Mouse (Mus musculus): ENCODE measurements at regions not wholly inside any gene's neighbourhood (a gene's known extent, or its start where the extent isn't known, plus 50 kb on each side); places are given as distances from the start of the nearest gene placed in this dataset.
A peak's percentile ranks its signal among the peaks of the same experiment; 100 is the strongest.

GRCm38 (mm10) chr11:24452267-24452666 lies 374.4 kb downstream of the Bcl11a start:
- Histone ChIP-seq H3K36me3 (replicated peaks) (no peaks in the 10 kb centered on the region), H3K9ac (no peak overlapping the region), H3K9me3 (replicated peaks) (no peaks in the 10 kb centered on the region), H3K27me3 (no peaks in the 10 kb centered on the region), H3K4me1 (replicated peaks) (no peaks in the 10 kb centered on the region), H3K4me3 (replicated peaks) (no peak overlapping the region), H3K27ac (replicated peaks) (no peak overlapping the region), H3K4me2 (no peak overlapping the region)
- ATAC-seq (ENCODE audit: insufficient read depth): no peak
- 62% methylated on average over 7 of the region's 7 CpGs for WGBS (ENCODE audit: insufficient replicate concordance)

GRCm38 (mm10) chr11:24464642-24465041 lies 386.8 kb downstream of the Bcl11a start:
- Histone ChIP-seq H3K4me3 (replicated peaks) (no peak overlapping the region), H3K36me3 (replicated peaks) (no peaks in the 10 kb centered on the region), H3K27ac (replicated peaks) (no peak overlapping the region), H3K27me3 (no peaks in the 10 kb centered on the region), H3K4me2 (no peak overlapping the region), H3K4me1 (replicated peaks) (no peaks in the 10 kb centered on the region), H3K9me3 (replicated peaks) (no peaks in the 10 kb centered on the region), H3K9ac (no peak overlapping the region)
- no peak for ATAC-seq (ENCODE audit: insufficient read depth)
- 19% methylated on average over 4 of the region's 4 CpGs for WGBS (ENCODE audit: insufficient replicate concordance)

DNA sequence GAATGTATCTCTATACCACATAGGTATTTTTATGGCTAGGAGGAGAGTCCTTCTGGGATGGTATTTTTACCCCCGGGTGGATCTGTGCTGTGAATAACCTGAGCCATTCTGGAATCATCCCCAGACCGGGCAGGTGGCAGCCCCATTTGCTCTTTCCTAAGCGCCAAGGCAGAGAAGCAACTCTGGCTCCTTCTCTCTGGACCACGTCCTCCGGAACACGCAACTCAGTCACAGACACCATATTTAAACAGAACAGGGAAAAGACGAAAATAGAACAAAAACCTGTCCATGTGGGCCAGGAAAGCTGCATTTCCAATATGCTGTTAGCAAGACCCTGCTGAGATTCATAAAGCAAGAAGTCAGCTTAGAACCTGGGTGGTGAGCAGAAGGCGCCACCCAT lies 389.6 kb downstream of the Bcl11a start:
- Histone ChIP-seq H3K4me3 (replicated peaks) (no peak overlapping the region), H3K9me3 (replicated peaks) (no peaks in the 10 kb centered on the region), H3K36me3 (replicated peaks) (no peaks in the 10 kb centered on the region), H3K4me1 (replicated peaks) (no peaks in the 10 kb centered on the region), H3K27ac (replicated peaks) (no peak overlapping the region), H3K9ac (no peak overlapping the region), H3K4me2 (no peak overlapping the region), H3K27me3 (no peaks in the 10 kb centered on the region)
- ATAC-seq (ENCODE audit: insufficient read depth): no peak
- 68% methylated on average over 8 of the region's 8 CpGs for WGBS (ENCODE audit: insufficient replicate concordance)

GRCm38 (mm10) chr11:24470469-24470868 lies 392.6 kb downstream of the Bcl11a start:
- H3K27ac ChIP-seq (replicated peaks): no peak overlapping the region
- ATAC-seq (ENCODE audit: insufficient read depth): no peak
- no peaks in the 10 kb centered on the region for H3K4me1 ChIP-seq (replicated peaks)
- H3K36me3 ChIP-seq (replicated peaks): no peaks in the 10 kb centered on the region
- H3K9me3 ChIP-seq (replicated peaks): no peaks in the 10 kb centered on the region
- H3K9ac ChIP-seq: no peak overlapping the region
- H3K4me2 ChIP-seq: no peak overlapping the region
- H3K4me3 ChIP-seq (replicated peaks): no peak overlapping the region
- no peaks in the 10 kb centered on the region for H3K27me3 ChIP-seq

DNA sequence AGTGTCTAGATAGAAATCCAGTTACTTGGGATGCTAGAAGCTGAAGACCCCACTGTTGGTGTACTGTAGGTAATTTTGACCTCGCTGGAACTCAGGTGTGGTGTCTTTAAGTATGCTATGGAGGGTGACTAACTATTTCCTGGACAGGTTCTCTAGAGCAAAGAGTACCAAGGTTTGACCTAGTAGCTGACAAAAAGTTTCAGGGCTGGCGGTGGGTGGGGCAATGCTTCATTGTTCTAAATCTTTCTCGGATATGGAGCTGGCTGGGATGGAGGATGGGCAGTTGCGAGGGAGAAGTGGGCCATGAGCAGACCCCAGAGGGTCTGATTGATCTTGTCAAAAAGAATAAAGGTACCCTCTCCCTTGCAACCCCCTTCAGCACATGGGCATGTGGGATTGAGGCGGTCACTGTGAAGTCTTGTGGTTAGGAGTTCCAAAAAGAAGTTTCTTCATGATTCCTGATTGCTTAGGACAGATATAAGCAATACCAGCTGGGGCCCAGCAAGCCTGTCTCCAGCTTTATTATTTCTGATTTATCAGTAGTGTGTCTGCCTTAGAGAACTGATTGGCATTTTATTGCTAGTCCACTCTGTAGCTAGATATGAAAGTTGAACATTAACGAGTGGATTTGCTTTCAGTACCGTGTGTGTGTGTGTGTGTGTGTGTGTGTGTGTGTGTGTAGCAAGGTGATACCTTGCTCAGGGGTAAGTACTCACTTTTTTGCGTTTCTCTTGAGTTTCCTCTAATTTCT lies 394.9 kb downstream of the Bcl11a start:
- H3K4me1 ChIP-seq (replicated peaks): no peaks in the 10 kb centered on the region
- no peak overlapping the region for H3K4me3 ChIP-seq (replicated peaks)
- no peaks in the 10 kb centered on the region for H3K27me3 ChIP-seq
- ATAC-seq (ENCODE audit: insufficient read depth): no peak
- H3K9ac ChIP-seq: no peak overlapping the region
- H3K27ac ChIP-seq (replicated peaks): no peak overlapping the region
- no peaks in the 10 kb centered on the region for H3K36me3 ChIP-seq (replicated peaks)
- 57% methylated on average over 8 of the region's 8 CpGs for WGBS (ENCODE audit: insufficient replicate concordance)
- H3K4me2 ChIP-seq: no peak overlapping the region
- no peaks in the 10 kb centered on the region for H3K9me3 ChIP-seq (replicated peaks)

DNA sequence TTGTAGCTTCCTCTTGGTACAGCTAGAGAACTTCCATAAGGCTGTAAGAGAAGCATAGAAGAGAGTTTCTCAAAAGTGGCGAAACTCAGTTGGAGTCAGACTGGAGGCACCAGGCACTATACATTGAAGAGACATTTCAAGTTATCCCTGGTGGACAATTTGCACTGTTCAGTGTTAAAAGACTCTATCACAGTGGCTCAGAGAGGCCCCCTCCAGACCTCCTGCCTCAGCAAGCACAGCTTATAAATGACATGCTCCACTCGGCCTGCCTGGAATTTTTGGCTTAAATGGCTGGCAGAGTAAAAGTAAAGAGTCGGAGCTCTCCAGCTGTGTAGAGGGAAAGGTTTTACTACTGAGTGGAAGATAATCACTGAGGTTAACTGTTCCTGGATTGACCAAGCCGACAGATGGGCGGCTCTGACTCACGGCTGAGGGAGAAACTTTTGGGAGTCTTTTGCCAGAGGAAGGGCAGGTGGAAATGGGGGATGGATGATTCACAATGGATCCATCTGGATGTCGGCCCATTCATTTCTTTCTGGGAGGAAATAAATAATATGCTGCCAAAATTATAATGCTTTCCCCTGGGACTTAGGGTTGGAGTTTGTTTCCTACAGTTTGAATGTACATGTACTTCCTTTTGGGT lies 395.6 kb downstream of the Bcl11a start:
- Histone ChIP-seq H3K4me3 (replicated peaks) (no peak overlapping the region), H3K9ac (no peak overlapping the region), H3K27ac (replicated peaks) (no peak overlapping the region), H3K9me3 (replicated peaks) (no peaks in the 10 kb centered on the region), H3K27me3 (no peaks in the 10 kb centered on the region), H3K36me3 (replicated peaks) (no peaks in the 10 kb centered on the region), H3K4me2 (no peak overlapping the region), H3K4me1 (replicated peaks) (no peaks in the 10 kb centered on the region)
- 55% methylated on average over 7 of the region's 7 CpGs for WGBS (ENCODE audit: insufficient replicate concordance)
- ATAC-seq (ENCODE audit: insufficient read depth): no peak

DNA sequence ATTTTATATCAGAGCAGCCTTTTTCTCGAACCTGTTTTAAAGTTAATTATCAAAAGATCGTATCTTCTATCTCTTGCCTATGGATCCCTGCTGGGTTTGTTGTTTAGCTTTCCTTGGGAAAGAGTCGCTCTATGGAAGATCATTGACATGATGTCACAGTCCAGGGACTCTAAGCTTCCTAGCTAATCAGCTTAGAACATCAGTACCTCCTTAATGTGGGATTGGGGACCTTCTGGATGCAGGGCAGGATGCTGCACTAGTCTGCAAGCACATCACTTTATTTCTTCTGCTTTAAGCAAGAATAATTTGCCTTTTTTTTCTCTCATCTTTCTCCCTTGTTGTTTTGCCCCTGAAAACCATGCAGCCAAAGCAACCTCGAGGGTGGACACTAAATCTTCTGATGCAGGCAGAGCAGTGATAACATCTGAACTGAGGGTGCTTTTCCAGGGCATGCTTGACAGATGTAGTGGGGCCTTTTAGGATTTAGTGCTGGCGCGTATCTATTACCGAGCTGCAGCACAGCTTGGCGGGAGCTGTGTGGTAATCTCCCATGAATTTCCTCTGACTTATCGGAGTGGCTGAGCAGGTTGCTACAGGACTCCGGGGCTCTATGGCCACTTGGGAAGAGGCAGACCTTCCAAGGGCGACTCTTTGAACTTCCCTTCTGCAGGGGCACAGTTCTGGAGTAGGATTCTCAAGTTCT lies 425.0 kb downstream of the Bcl11a start:
- Histone ChIP-seq H3K27ac (replicated peaks) (no peak overlapping the region), H3K9ac (no peak overlapping the region), H3K27me3 (no peaks in the 10 kb centered on the region), H3K4me2 (no peak overlapping the region), H3K9me3 (replicated peaks) (no peaks in the 10 kb centered on the region), H3K4me1 (replicated peaks) (no peaks in the 10 kb centered on the region), H3K36me3 (replicated peaks) (no peaks in the 10 kb centered on the region), H3K4me3 (replicated peaks) (no peak overlapping the region)
- ATAC-seq (ENCODE audit: insufficient read depth): no peak
- 41% methylated on average over 11 of the region's 11 CpGs for WGBS (ENCODE audit: insufficient replicate concordance)

DNA sequence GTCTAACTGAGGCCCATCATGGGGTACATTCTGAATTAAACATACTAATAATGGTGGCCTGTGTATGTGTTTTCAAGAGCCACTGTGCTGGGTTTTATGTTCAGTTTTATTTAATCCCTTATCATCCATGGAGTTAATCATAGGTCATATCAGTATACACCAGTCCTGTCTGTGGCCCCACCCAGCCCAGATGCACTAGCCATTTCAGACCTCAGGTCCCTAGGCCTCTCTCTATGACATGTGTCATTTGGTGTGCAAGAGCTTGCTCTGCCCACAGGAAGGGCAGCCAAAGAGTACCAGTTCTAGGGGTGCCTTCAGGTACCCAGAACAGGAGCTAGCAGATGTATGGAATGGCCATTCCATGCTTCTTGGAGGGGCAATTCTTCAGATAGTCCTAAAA lies 437.7 kb downstream of the Bcl11a start:
- Histone ChIP-seq H3K9me3 (replicated peaks) (no peaks in the 10 kb centered on the region), H3K4me3 (replicated peaks) (no peak overlapping the region)
- peak; percentile 51; the same call in 1 of the 2 replicates for ATAC-seq (ENCODE audit: insufficient read depth)

DNA sequence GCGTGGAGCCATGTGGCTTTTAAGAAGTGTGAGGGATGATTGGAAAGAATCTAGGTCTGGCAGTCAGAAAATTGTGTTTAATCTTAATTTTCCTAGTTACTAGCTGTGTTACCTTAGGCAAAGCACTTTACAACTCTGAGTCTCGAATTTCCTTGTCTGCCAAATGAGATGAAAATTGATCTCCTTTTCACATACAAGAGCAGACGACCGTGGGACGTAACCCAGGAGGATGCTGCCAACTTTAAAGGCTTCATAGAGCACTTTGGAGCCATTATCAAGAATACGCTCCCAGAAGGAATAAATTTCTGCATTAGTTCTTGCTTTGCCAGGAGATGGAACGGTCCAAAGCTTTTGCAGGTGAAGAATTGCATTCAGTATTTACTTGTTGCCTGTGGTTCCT lies 457.6 kb downstream of the Bcl11a start:
- Histone ChIP-seq H3K9me3 (replicated peaks) (no peaks in the 10 kb centered on the region), H3K4me3 (replicated peaks) (no peak overlapping the region), H3K36me3 (replicated peaks) (no peaks in the 10 kb centered on the region), H3K9ac (no peak overlapping the region), H3K27ac (replicated peaks) (no peak overlapping the region), H3K27me3 (no peaks in the 10 kb centered on the region), H3K4me1 (replicated peaks) (no peaks in the 10 kb centered on the region), H3K4me2 (no peak overlapping the region)
- WGBS (ENCODE audit: insufficient replicate concordance): 63% methylated on average over 7 of the region's 7 CpGs
- ATAC-seq (ENCODE audit: insufficient read depth): no peak

More for the DNA sequence above, 437.7 kb downstream of the Bcl11a start:
- Histone ChIP-seq H3K27me3 (no peaks in the 10 kb centered on the region), H3K4me2 (no peak overlapping the region), H3K36me3 (replicated peaks) (no peaks in the 10 kb centered on the region), H3K9ac (no peak overlapping the region), H3K27ac (replicated peaks) (no peak overlapping the region), H3K4me1 (replicated peaks) (no peaks in the 10 kb centered on the region; the same call in 1 of the 2 replicates)

DNA sequence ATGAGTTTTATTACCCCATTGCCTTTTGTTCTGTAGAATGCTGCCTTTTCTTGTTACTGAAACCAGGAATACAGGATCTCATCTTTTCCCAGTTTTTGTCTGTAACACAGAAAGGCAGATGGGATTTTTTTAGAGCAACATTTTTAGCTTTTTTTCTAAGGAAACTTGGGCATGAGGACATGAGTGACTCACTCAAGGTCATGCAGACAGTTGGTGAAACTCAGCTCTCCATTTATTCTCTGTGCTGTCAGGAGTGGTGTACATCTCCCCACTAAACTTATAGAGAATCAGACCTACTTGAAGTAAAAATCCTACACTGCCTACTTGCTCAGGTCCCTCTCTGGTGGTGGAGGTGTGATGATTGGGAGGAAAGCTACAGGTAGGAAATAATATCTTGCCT lies 459.9 kb downstream of the Bcl11a start:
- no peak overlapping the region for H3K27ac ChIP-seq (replicated peaks)
- H3K9ac ChIP-seq: no peak overlapping the region
- ATAC-seq (ENCODE audit: insufficient read depth): no peak
- no peaks in the 10 kb centered on the region for H3K36me3 ChIP-seq (replicated peaks)
- H3K4me2 ChIP-seq: no peak overlapping the region
- H3K4me1 ChIP-seq (replicated peaks): no peaks in the 10 kb centered on the region
- H3K9me3 ChIP-seq (replicated peaks): no peaks in the 10 kb centered on the region
- no peaks in the 10 kb centered on the region for H3K27me3 ChIP-seq
- no peak overlapping the region for H3K4me3 ChIP-seq (replicated peaks)

GRCm38 (mm10) chr11:24569655-24570054 lies 491.8 kb downstream of the Bcl11a start:
- H3K4me2 ChIP-seq: no peak overlapping the region
- peaks cover 19% of the 10 kb centered on the region for H3K27me3 ChIP-seq
- no peak overlapping the region for H3K4me3 ChIP-seq (replicated peaks)
- no peaks in the 10 kb centered on the region for H3K9me3 ChIP-seq (replicated peaks)
- no peaks in the 10 kb centered on the region for H3K4me1 ChIP-seq (replicated peaks)
- no peak overlapping the region for H3K27ac ChIP-seq (replicated peaks)
- no peaks in the 10 kb centered on the region for H3K36me3 ChIP-seq (replicated peaks)
- no peak overlapping the region for H3K9ac ChIP-seq
- peak; percentile 58; the same call in 1 of the 2 replicates for ATAC-seq (ENCODE audit: insufficient read depth)

Data from liver, embryonic 15.5 days (tissue).